Mouse (Mus musculus): ENCODE measurements around the gene Prps1l1.

Prps1l1 gene

GRCm38 (mm10) chr12:34984461-34984860 lies at the start of gene Prps1l1:
TSS of gene Prps1l1 (plus strand) at chr12:34984761.
- DNase-seq (ENCODE audit: low read depth, low spot score), result no peak

- DNase-seq (ENCODE audit: low read depth, low spot score), result no peak
Observed at GRCm38 (mm10) chr12:34937918-34938317, 46.6 kb upstream of the Prps1l1 start.

GRCm38 (mm10) chr12:34949066-34949706 lies 35.4 kb upstream of the Prps1l1 start:
- DNase-seq (ENCODE audit: low read depth, low spot score), result no peak

GRCm38 (mm10) chr12:34975991-34976390 lies 8.6 kb upstream of the Prps1l1 start:
- no peak for DNase-seq (ENCODE audit: low read depth, low spot score)

GRCm38 (mm10) chr12:34985865-34986264 lies 1.3 kb downstream of the Prps1l1 start:
- no peak for DNase-seq (ENCODE audit: low read depth, low spot score)

GRCm38 (mm10) chr12:34989537-34990200 lies 5.1 kb downstream of the Prps1l1 start:
- DNase-seq (ENCODE audit: low read depth, low spot score), result no peak

GRCm38 (mm10) chr12:34990387-34990786 lies 5.8 kb downstream of the Prps1l1 start:
- DNase-seq (ENCODE audit: low read depth, low spot score), result no peak

GRCm38 (mm10) chr12:34991900-34992299 lies 7.3 kb downstream of the Prps1l1 start:
- DNase-seq (ENCODE audit: low read depth, low spot score), result no peak

GRCm38 (mm10) chr12:34997597-34998182 lies 13.1 kb downstream of the Prps1l1 start:
- DNase-seq (ENCODE audit: low read depth, low spot score), result no peak

- no peak for DNase-seq (ENCODE audit: low read depth, low spot score)
Observed at GRCm38 (mm10) chr12:34998778-34999467, 14.4 kb downstream of the Prps1l1 start.

- DNase-seq (ENCODE audit: low read depth, low spot score), result no peak
Observed at GRCm38 (mm10) chr12:35000323-35000722, 15.8 kb downstream of the Prps1l1 start.

GRCm38 (mm10) chr12:35005748-35006147 lies 21.2 kb downstream of the Prps1l1 start:
- DNase-seq (ENCODE audit: low read depth, low spot score), result no peak

- DNase-seq (ENCODE audit: low read depth, low spot score), result no peak
Observed at GRCm38 (mm10) chr12:35007851-35008250, 23.3 kb downstream of the Prps1l1 start.

- peak; percentile 16 for DNase-seq (ENCODE audit: low read depth, low spot score)
Observed at GRCm38 (mm10) chr12:35008340-35009137, 24.0 kb downstream of the Prps1l1 start.

GRCm38 (mm10) chr12:35011462-35011861 lies 26.9 kb downstream of the Prps1l1 start:
- DNase-seq (ENCODE audit: low read depth, low spot score), result no peak

GRCm38 (mm10) chr12:35013950-35014349 lies 29.4 kb downstream of the Prps1l1 start:
- no peak for DNase-seq (ENCODE audit: low read depth, low spot score)

GRCm38 (mm10) chr12:35016056-35016455 lies 31.5 kb downstream of the Prps1l1 start:
- no peak for DNase-seq (ENCODE audit: low read depth, low spot score)

- DNase-seq (ENCODE audit: low read depth, low spot score), result no peak
Observed at GRCm38 (mm10) chr12:35016481-35017250, 32.1 kb downstream of the Prps1l1 start.

- no peak for DNase-seq (ENCODE audit: low read depth, low spot score)
Observed at GRCm38 (mm10) chr12:35018679-35019237, 34.2 kb downstream of the Prps1l1 start.

- DNase-seq (ENCODE audit: low read depth, low spot score), result no peak
Observed at GRCm38 (mm10) chr12:35021285-35021684, 36.7 kb downstream of the Prps1l1 start.
